Mouse (Mus musculus) C2C12 (cell line): Measurements from ENCODE around the gene Scap.

Experiments used
- CTCF ChIP-seq: IDR thresholded peaks from one replicate; pipeline ENCODE4 v1.5.1; 2011; ENCODE audit not compliant: control insufficient read depth, insufficient read depth, insufficient read length
- MYOD1 ChIP-seq: IDR thresholded peaks from one replicate; pipeline ENCODE4 v1.6.1; 2011; ENCODE audit warnings: low read depth; ENCODE audit not compliant: control insufficient read depth, insufficient read length
- USF1 ChIP-seq: IDR thresholded peaks from one replicate; pipeline ENCODE4 v1.6.1; 2011; ENCODE audit warnings: low read depth, mild to moderate bottlenecking, control low read depth, moderate library complexity

GRCm38 (mm10) chr9:110322972-110323371 is 10.1 kb upstream of the Scap start:
- TF ChIP-seq CTCF, result no peak
- no peak for TF ChIP-seq MYOD1
- no peak for TF ChIP-seq USF1
